Mouse (Mus musculus): ENCODE results near the gene Set. TPM values are rescaled to one million over a fixed set of nuclear protein-coding genes. Genes with fewer than 3 reads are reported as not detected.

The Set gene
- polyA plus RNA-seq, 1 experiment from 2014 or later, result 355 TPM

DNA sequence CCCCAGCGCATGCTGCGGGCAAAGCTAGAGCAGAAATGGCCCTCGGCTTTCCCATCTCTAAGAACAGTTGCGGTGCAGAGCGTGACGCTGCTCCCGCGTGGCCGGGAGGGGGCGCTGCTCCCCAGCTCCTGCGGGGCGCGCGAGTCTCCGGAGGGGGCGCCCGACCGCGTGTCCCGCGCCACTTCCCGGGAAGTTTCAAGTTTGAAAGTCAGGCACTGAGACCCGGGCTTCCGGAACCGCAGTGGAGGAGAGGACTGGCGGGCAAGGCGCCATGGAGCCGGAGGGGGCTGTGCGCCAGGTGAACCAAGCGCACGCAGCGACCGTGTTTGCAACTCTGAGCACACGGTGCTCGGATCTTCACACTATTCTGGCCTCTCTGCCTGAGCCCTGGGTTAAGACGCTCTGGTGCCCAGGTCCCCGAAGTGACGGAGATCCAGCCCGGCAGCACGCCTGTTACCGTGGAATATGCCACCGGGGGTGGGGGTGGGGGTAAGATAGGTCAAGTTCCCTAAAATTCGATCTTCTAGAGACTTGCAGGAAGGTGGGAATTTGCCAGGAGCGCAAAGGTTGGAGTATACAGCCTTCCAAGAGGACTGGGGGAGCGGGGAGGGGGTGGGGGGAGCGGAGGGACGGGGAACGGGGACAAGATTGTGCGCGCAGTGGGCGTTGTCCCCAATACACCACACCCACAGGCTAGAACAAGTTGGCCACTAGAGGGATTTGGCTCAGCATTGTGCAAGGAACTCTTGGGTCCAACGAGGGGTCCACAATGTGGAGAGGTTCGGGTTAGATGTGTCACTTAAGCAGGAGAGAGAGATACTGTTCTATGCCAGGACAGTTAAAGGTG lies 20.5 kb downstream of the Set start, which contains the start of gene Pkn3:
TSS of gene Pkn3 (plus strand) at position 183 of the 847 bp plus-strand sequence.
- ATAC-seq (replicated peaks), result peak; percentile 61
- peaks cover 2% of the 10 kb centered on the region; the same call in 1 of the 2 replicates for H3K36me3 ChIP-seq (replicated peaks)
- under 1% methylated on average over 52 of the region's 53 CpGs for WGBS
- H3K4me3 ChIP-seq, result peak within 1 kb of the TSS; percentile 43
- no peaks in the 10 kb centered on the region for H3K27me3 ChIP-seq (replicated peaks)
- H3K9me3 ChIP-seq, result no peaks in the 10 kb centered on the region
- no peak within 1 kb of the TSS for H3K27ac ChIP-seq
- peak within 1 kb of the TSS; percentile 91 for H3K4me2 ChIP-seq
- peaks cover 12% of the 10 kb centered on the region for H3K4me1 ChIP-seq
- no peak within 1 kb of the TSS; the same call in 1 of the 2 replicates for H3K9ac ChIP-seq

DNA sequence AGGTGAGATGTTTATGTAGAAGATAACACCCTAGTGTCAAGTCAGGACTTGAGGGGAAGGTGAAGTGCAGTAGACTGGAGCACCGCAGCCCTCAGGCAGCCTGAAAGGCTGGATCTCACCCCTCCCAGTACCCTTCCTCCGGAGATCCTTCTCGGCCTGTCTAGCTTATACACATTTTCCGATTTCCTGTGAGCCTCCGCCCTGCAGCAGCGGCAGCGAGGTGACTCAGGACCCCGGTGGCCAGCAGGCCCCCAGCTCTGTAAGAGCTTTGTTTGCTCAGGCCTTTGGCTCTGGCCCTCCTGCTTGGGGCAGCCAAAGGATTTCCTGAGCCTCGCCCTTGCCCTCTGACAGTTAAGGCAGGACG lies 21.2 kb downstream of the Set start:
- no peaks in the 10 kb centered on the region for H3K9me3 ChIP-seq
- H3K4me3 ChIP-seq, result no peak overlapping the region; the same call in 1 of the 2 replicates
- ATAC-seq (replicated peaks), result no peak
- no peaks in the 10 kb centered on the region for H3K27me3 ChIP-seq (replicated peaks)
- H3K27ac ChIP-seq, result no peak overlapping the region
- no peak overlapping the region for H3K9ac ChIP-seq
- peaks cover 12% of the 10 kb centered on the region for H3K4me1 ChIP-seq
- 22% methylated on average over 10 of the region's 10 CpGs for WGBS
- H3K36me3 ChIP-seq (replicated peaks), result no peaks in the 10 kb centered on the region
- H3K4me2 ChIP-seq, result no peak overlapping the region

GRCm38 (mm10) chr2:30078760-30079159 lies 21.6 kb downstream of the Set start:
- no peak for ATAC-seq (replicated peaks)
- no peak overlapping the region for H3K4me3 ChIP-seq
- 67% methylated on average over 4 of the region's 4 CpGs for WGBS
- H3K36me3 ChIP-seq (replicated peaks), result no peaks in the 10 kb centered on the region
- H3K9ac ChIP-seq, result no peak overlapping the region
- no peak overlapping the region for H3K27ac ChIP-seq
- peaks cover 12% of the 10 kb centered on the region for H3K4me1 ChIP-seq
- H3K4me2 ChIP-seq, result no peak overlapping the region
- H3K9me3 ChIP-seq, result no peaks in the 10 kb centered on the region
- no peaks in the 10 kb centered on the region for H3K27me3 ChIP-seq (replicated peaks)

GRCm38 (mm10) chr2:30080181-30080800 lies 23.1 kb downstream of the Set start:
- no peak for ATAC-seq (replicated peaks)
- Histone ChIP-seq H3K4me3 (no peak overlapping the region), H3K36me3 (replicated peaks) (no peaks in the 10 kb centered on the region), H3K9ac (no peak overlapping the region), H3K4me1 (peaks cover 18% of the 10 kb centered on the region), H3K27ac (no peak overlapping the region), H3K9me3 (no peaks in the 10 kb centered on the region), H3K4me2 (no peak overlapping the region), H3K27me3 (replicated peaks) (no peaks in the 10 kb centered on the region)
- 93% methylated on average over 15 of the region's 15 CpGs for WGBS

- ATAC-seq (replicated peaks), result no peak
- Histone ChIP-seq H3K36me3 (replicated peaks) (no peaks in the 10 kb centered on the region), H3K9me3 (no peaks in the 10 kb centered on the region), H3K9ac (0 out of 2 replicates have a peak overlapping the region, but pooled peaks have one; percentile 17), H3K4me1 (peaks cover 6% of the 10 kb centered on the region; the same call in 1 of the 2 replicates), H3K4me3 (no peak overlapping the region), H3K27me3 (replicated peaks) (no peaks in the 10 kb centered on the region), H3K27ac (no peak overlapping the region), H3K4me2 (peak overlapping the region; percentile 42)
- WGBS, result 59% methylated on average over 5 of the region's 5 CpGs
These were observed 26.9 kb downstream of the Set start for GRCm38 (mm10) chr2:30084113-30084512.

DNA sequence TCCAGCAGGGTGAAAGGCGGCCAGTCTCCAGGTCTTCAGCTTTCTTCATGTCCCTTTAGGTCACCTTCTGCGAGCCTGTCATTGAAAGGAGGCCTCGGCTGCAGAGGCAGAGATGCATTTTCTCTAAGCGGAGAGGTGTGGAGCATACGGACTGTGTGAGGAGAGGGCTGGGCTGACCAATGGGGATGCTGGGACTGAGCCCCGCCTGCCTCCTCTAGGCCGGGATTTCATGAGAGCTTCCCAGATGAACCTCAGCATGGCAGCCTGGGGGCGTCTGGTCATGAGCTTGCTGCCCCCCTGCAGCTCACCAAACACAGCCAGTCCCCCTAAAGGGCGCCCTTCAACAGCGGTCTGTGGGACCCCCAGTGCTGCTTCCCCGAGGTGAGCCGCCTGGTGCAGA lies 27.5 kb downstream of the Set start:
- H3K4me2 ChIP-seq, result peak overlapping the region; percentile 42
- H3K9me3 ChIP-seq, result no peaks in the 10 kb centered on the region
- no peaks in the 10 kb centered on the region for H3K27me3 ChIP-seq (replicated peaks)
- H3K9ac ChIP-seq, result peak overlapping the region; percentile 17; the same call in 1 of the 2 replicates
- H3K36me3 ChIP-seq (replicated peaks), result no peaks in the 10 kb centered on the region
- H3K27ac ChIP-seq, result no peak overlapping the region
- 13% methylated on average over 12 of the region's 12 CpGs for WGBS
- ATAC-seq (replicated peaks), result 0 out of 2 replicates have a peak, but pooled peaks have one; percentile 48
- peak overlapping the region; percentile 16; the same call in 1 of the 2 replicates for H3K4me3 ChIP-seq
- H3K4me1 ChIP-seq, result peaks cover 6% of the 10 kb centered on the region; the same call in 1 of the 2 replicates

- Histone ChIP-seq H3K36me3 (replicated peaks) (no peaks in the 10 kb centered on the region), H3K27ac (no peak overlapping the region), H3K4me1 (peaks cover 6% of the 10 kb centered on the region; the same call in 1 of the 2 replicates), H3K9ac (no peak overlapping the region), H3K4me2 (no peak overlapping the region), H3K27me3 (replicated peaks) (no peaks in the 10 kb centered on the region), H3K9me3 (no peaks in the 10 kb centered on the region), H3K4me3 (no peak overlapping the region)
- 94% methylated on average over 4 of the region's 4 CpGs for WGBS
- ATAC-seq (replicated peaks), result no peak
These were observed 30.1 kb downstream of the Set start for GRCm38 (mm10) chr2:30087310-30087709.

DNA sequence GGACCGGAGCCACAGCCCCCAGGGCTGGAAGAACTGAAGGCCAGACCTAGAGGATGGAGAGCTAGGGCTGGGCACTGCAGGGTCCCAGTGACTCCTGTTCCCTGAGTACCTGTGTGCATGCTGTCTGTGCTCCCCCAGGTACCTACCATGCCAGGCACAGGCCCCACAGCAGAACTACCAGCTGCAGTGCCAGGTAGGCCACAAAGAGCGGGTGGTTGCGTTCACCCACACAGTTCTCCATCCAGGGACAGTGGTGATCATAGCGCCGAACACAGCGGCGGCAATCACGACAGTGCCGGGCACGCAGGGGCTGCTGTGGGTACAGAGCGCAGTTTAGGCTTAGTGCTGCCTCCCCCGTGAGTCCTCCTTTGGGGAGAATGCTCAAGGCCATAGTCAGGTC lies 34.3 kb downstream of the Set start:
- no peaks in the 10 kb centered on the region for H3K9me3 ChIP-seq
- no peak overlapping the region for H3K4me2 ChIP-seq
- peaks cover 20% of the 10 kb centered on the region for H3K4me1 ChIP-seq
- no peak overlapping the region for H3K9ac ChIP-seq
- no peak overlapping the region for H3K27ac ChIP-seq
- H3K36me3 ChIP-seq (replicated peaks), result no peaks in the 10 kb centered on the region
- no peaks in the 10 kb centered on the region for H3K27me3 ChIP-seq (replicated peaks)
- no peak for ATAC-seq (replicated peaks)
- 90% methylated on average over 12 of the region's 12 CpGs for WGBS
- no peak overlapping the region for H3K4me3 ChIP-seq

GRCm38 (mm10) chr2:30092280-30092918 lies 35.2 kb downstream of the Set start:
- H3K27ac ChIP-seq, result no peak overlapping the region
- no peak overlapping the region for H3K9ac ChIP-seq
- 0 out of 2 replicates have a peak overlapping the region, but pooled peaks have one; percentile 60 for H3K4me3 ChIP-seq
- no peak for ATAC-seq (replicated peaks)
- H3K4me2 ChIP-seq, result peak overlapping the region; percentile 85
- WGBS, result 53% methylated on average over 6 of the region's 6 CpGs
- H3K9me3 ChIP-seq, result no peaks in the 10 kb centered on the region
- H3K4me1 ChIP-seq, result peaks cover 20% of the 10 kb centered on the region
- 0 out of 2 replicates have a peak, but pooled peaks cover 4% of the 10 kb centered on the region for H3K36me3 ChIP-seq (replicated peaks)
- no peaks in the 10 kb centered on the region for H3K27me3 ChIP-seq (replicated peaks)

GRCm38 (mm10) chr2:30093471-30094207 lies 36.5 kb downstream of the Set start, which contains the start of gene Zdhhc12:
Gene Zdhhc12 (minus strand): TSS chr2:30093648.
- WGBS, result under 1% methylated on average over 51 of the region's 51 CpGs
- H3K27me3 ChIP-seq (replicated peaks), result no peaks in the 10 kb centered on the region
- H3K4me3 ChIP-seq, result peak within 1 kb of the TSS; percentile 60
- H3K4me2 ChIP-seq, result peak within 1 kb of the TSS; percentile 85
- H3K4me1 ChIP-seq, result peaks cover 20% of the 10 kb centered on the region
- no peaks in the 10 kb centered on the region for H3K9me3 ChIP-seq
- H3K36me3 ChIP-seq (replicated peaks), result peaks cover 5% of the 10 kb centered on the region; the same call in 1 of the 2 replicates
- H3K27ac ChIP-seq, result peak within 1 kb of the TSS; percentile 60; the same call in 1 of the 2 replicates
- peak; percentile 95 for ATAC-seq (replicated peaks)
- peak within 1 kb of the TSS; percentile 55 for H3K9ac ChIP-seq

DNA sequence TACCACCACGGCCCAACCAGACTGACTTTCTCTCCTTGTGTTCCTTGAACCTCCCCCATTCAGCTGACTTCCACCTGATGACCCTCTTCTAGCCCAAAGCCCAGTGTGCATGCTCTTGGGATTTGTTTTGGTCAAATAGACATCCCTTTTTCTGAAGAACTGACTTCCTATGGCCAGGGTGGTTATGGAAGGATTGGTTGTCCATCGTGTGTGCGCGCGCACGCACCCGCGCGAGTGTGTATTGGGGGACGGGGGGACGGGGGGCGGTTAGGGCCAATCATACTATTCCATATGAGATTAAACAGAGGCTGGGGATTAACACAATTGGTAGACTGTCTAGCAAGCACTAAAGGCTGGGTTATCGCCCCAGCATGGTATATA lies 37.0 kb downstream of the Set start:
- Histone ChIP-seq H3K27ac (0 out of 2 replicates have a peak overlapping the region, but pooled peaks have one; percentile 14), H3K4me2 (peak overlapping the region; percentile 85), H3K9ac (peak overlapping the region; percentile 55), H3K4me3 (peak overlapping the region; percentile 60), H3K27me3 (replicated peaks) (no peaks in the 10 kb centered on the region), H3K36me3 (replicated peaks) (peaks cover 10% of the 10 kb centered on the region; the same call in 1 of the 2 replicates), H3K9me3 (no peaks in the 10 kb centered on the region), H3K4me1 (peaks cover 20% of the 10 kb centered on the region)
- 2% methylated on average over 13 of the region's 13 CpGs for WGBS
- ATAC-seq (replicated peaks), result peak; percentile 24

Measured in midbrain, embryonic 15.5 days (tissue).